Mouse (Mus musculus) thymus, adult 2 months (tissue): ENCODE results near the gene Pou2af1.

Source experiments
- CTCF ChIP-seq: fragments of 200-500 bp; IDR thresholded peaks from 2 replicates; pipeline ENCODE4 v1.5.1; 2012; ENCODE audit warnings: mild to moderate bottlenecking, control low read depth, low read length, moderate library complexity, borderline replicate concordance; ENCODE audit not compliant: control insufficient read depth, poor library complexity, insufficient read depth; ENCODE audit errors: extremely low read depth
- POLR2A ChIP-seq: fragments of 200-500 bp; IDR thresholded peaks from 2 replicates; pipeline ENCODE4 v1.6.1; 2012; ENCODE audit warnings: mild to moderate bottlenecking, low read length, control low read depth, moderate library complexity; ENCODE audit not compliant: control insufficient read depth, poor library complexity, insufficient read depth; ENCODE audit errors: extremely low read depth

GRCm38 (mm10) chr9:51194790-51195189, 18.7 kb upstream of the Pou2af1 start:
- TF ChIP-seq CTCF: no peak
- TF ChIP-seq POLR2A: no peak
